Mouse (Mus musculus) spleen, postnatal 14 days (tissue): ENCODE results near the gene Dlgap1.

Source experiments
- DNase-seq, 2 experiments: peaks; one replicate each; pipeline ENCODE4 v3.0.0; 2021 to 2022; ENCODE audit warnings: low spot score in 2 of 2

Gene Dlgap1

GRCm38 (mm10) chr17:70865060-70865604 is 896.3 kb downstream of the Dlgap1 start:
- DNase-seq: no peak

GRCm38 (mm10) chr17:70866029-70866428 is 897.2 kb downstream of the Dlgap1 start:
- DNase-seq: no peak

- no peak for DNase-seq
These were observed 897.8 kb downstream of the Dlgap1 start for GRCm38 (mm10) chr17:70866538-70867114.

- DNase-seq: no peak
These were observed 899.8 kb downstream of the Dlgap1 start for GRCm38 (mm10) chr17:70868577-70869229.

- no peak for DNase-seq
These were observed 901.7 kb downstream of the Dlgap1 start for GRCm38 (mm10) chr17:70870581-70870980.
